Mouse (Mus musculus) CH12.LX (cell line): ENCODE measurements at regions not wholly inside any gene's neighbourhood (a gene's known extent, or its start where the extent isn't known, plus 50 kb on each side); places are given as distances from the start of the nearest gene placed in this dataset.

ENCODE experiments used
- DNase-seq: peaks from one replicate; pipeline ENCODE4 v3.0.0-alpha.2; 2013; ENCODE audit errors: extremely low read depth
- H3K27ac ChIP-seq: 2 replicates; pipeline ENCODE4 v1.5.1; 2012; ENCODE audit warnings: low read depth, mild to moderate bottlenecking, control low read depth, moderate library complexity; ENCODE audit not compliant: insufficient read depth
- H3K27me3 ChIP-seq: replicated peaks from 2 replicates; pipeline ENCODE3; 2012; ENCODE audit warnings: inconsistent platforms
- H3K36me3 ChIP-seq, 2 experiments: replicated peaks in 1 of 2; 2 replicates each; pipeline versions ENCODE3 to v1.6.1; 2012; ENCODE audit warnings: inconsistent platforms in 1 of 2, low read length in 1 of 2, mild to moderate bottlenecking in 1 of 2, mixed read lengths in 1 of 2, moderate library complexity in 1 of 2; ENCODE audit not compliant: control insufficient read depth in 1 of 2, insufficient read depth in 1 of 2
- H3K4me1 ChIP-seq, 2 experiments: 2 replicates each; pipeline ENCODE4 v1.6.1; 2012; ENCODE audit warnings: inconsistent platforms in 1 of 2, moderate library complexity in 1 of 2; ENCODE audit not compliant: insufficient read depth in 2 of 2, control insufficient read depth in 1 of 2
- H3K4me2 ChIP-seq: 2 replicates; pipeline ENCODE4 v1.6.1; 2012; ENCODE audit warnings: low read depth, mild to moderate bottlenecking, control low read depth; ENCODE audit not compliant: poor library complexity, insufficient read depth, severe bottlenecking
- H3K4me3 ChIP-seq, 3 experiments: fragments of 150-350 bp in 1 of 3; sonication (generic) in 1 of 3; replicated peaks in 1 of 3; 2 replicates each; pipeline versions ENCODE3 to v1.5.1; 2011 to 2012; ENCODE audit warnings: low read depth in 2 of 3, low read length in 2 of 3, mild to moderate bottlenecking in 2 of 3, moderate library complexity in 2 of 3, control low read depth in 1 of 3, improper control_type of control experiment in 1 of 3, inconsistent platforms in 1 of 3, mixed read lengths in 1 of 3; ENCODE audit not compliant: poor library complexity in 1 of 3
- H3K79me2 ChIP-seq: replicated peaks from 2 replicates; pipeline ENCODE4 v1.6.1; 2012; ENCODE audit warnings: mild to moderate bottlenecking, moderate library complexity; ENCODE audit not compliant: control insufficient read depth, poor library complexity, insufficient read depth, severe bottlenecking; ENCODE audit errors: extremely low read depth
- H3K9ac ChIP-seq: 2 replicates; pipeline ENCODE4 v1.6.1; 2012; ENCODE audit warnings: low read depth, mild to moderate bottlenecking, control low read depth, moderate library complexity; ENCODE audit not compliant: insufficient read depth
- H3K9me3 ChIP-seq: replicated peaks from 2 replicates; pipeline ENCODE3; 2012; ENCODE audit warnings: low read length, inconsistent platforms, mixed read lengths
- BHLHE40 ChIP-seq: IDR thresholded peaks from 2 replicates; pipeline ENCODE4 v1.6.1; 2011; ENCODE audit warnings: mild to moderate bottlenecking, low read depth, low read length, improper control_type of control experiment
- CHD1 ChIP-seq: IDR thresholded peaks from 2 replicates; pipeline ENCODE4 v1.6.1; 2012; ENCODE audit warnings: low read depth, low read length, improper control_type of control experiment, inconsistent platforms
- CTCF ChIP-seq, 2 experiments: IDR thresholded peaks in 1 of 2; conservative IDR thresholded peaks in 1 of 2; 2 replicates each; pipeline ENCODE4 v1.5.1; 2011 to 2012; ENCODE audit warnings: low read depth in 2 of 2, low read length in 2 of 2, improper control_type of control experiment in 1 of 2, inconsistent platforms in 1 of 2, mild to moderate bottlenecking in 1 of 2, moderate library complexity in 1 of 2
- ELF1 ChIP-seq: IDR thresholded peaks from 2 replicates; pipeline ENCODE4 v1.6.1; 2014; ENCODE audit warnings: low read depth, mild to moderate bottlenecking, inconsistent platforms, low read length, improper control_type of control experiment
- JUN ChIP-seq: IDR thresholded peaks from 2 replicates; pipeline ENCODE4 v1.6.1; 2011; ENCODE audit warnings: low read depth, mild to moderate bottlenecking, low read length, improper control_type of control experiment, moderate library complexity; ENCODE audit not compliant: insufficient read depth
- JUND ChIP-seq: conservative IDR thresholded peaks from 2 replicates; pipeline ENCODE4 v1.6.1; 2011; ENCODE audit warnings: low read depth, low read length, improper control_type of control experiment
- KAT2A ChIP-seq: IDR thresholded peaks from 2 replicates; pipeline ENCODE4 v1.6.1; 2012; ENCODE audit warnings: low read length, improper control_type of control experiment, inconsistent platforms; ENCODE audit not compliant: insufficient replicate concordance
- MAZ ChIP-seq: IDR thresholded peaks from 2 replicates; pipeline ENCODE4 v1.6.1; 2012; ENCODE audit warnings: low read depth, mild to moderate bottlenecking, inconsistent platforms, low read length, improper control_type of control experiment, moderate library complexity
- MEF2A ChIP-seq: IDR thresholded peaks from 2 replicates; pipeline ENCODE4 v1.6.1; 2014; ENCODE audit warnings: low read depth, mild to moderate bottlenecking, inconsistent platforms, low read length, improper control_type of control experiment, borderline replicate concordance
- MYC ChIP-seq: IDR thresholded peaks from 2 replicates; pipeline ENCODE4 v1.6.1; 2011; ENCODE audit warnings: low read depth, mild to moderate bottlenecking, improper control_type of control experiment, low read length
- NELFE ChIP-seq: IDR thresholded peaks from 2 replicates; pipeline ENCODE4 v1.6.1; 2011; ENCODE audit warnings: low read depth, low read length, improper control_type of control experiment
- NRF1 ChIP-seq: IDR thresholded peaks from 2 replicates; pipeline ENCODE4 v1.6.1; 2014; ENCODE audit warnings: low read depth, mild to moderate bottlenecking, inconsistent platforms, low read length, improper control_type of control experiment, moderate library complexity
- PAX5 ChIP-seq: IDR thresholded peaks from 2 replicates; pipeline ENCODE4 v1.6.1; 2012; ENCODE audit warnings: low read length, inconsistent platforms, mixed read lengths
- POLR2A ChIP-seq: IDR thresholded peaks from 2 replicates; pipeline ENCODE4 v1.6.1; 2011; ENCODE audit warnings: low read depth, mild to moderate bottlenecking, improper control_type of control experiment, low read length
- RCOR1 ChIP-seq: conservative IDR thresholded peaks from 2 replicates; pipeline ENCODE4 v1.6.1; 2012; ENCODE audit warnings: low read depth, mild to moderate bottlenecking, inconsistent platforms, low read length, improper control_type of control experiment
- SMC3 ChIP-seq: IDR thresholded peaks from 2 replicates; pipeline ENCODE4 v1.6.1; 2011; ENCODE audit warnings: low read depth, low read length, improper control_type of control experiment
- TBP ChIP-seq: conservative IDR thresholded peaks from 2 replicates; pipeline ENCODE4 v1.6.1; 2011; ENCODE audit warnings: low read depth, low read length, improper control_type of control experiment
- UBTF ChIP-seq: IDR thresholded peaks from 2 replicates; pipeline ENCODE4 v1.6.1; 2012; ENCODE audit warnings: low read depth, mild to moderate bottlenecking, inconsistent platforms, low read length, improper control_type of control experiment, moderate library complexity
- USF1 ChIP-seq: IDR thresholded peaks from 2 replicates; pipeline ENCODE4 v1.6.1; 2014; ENCODE audit warnings: low read depth, mild to moderate bottlenecking, inconsistent platforms, low read length, improper control_type of control experiment
- USF2 ChIP-seq: conservative IDR thresholded peaks from 2 replicates; pipeline ENCODE4 v1.6.1; 2011; ENCODE audit warnings: low read depth, low read length, improper control_type of control experiment
- ZMIZ1 ChIP-seq: IDR thresholded peaks from 2 replicates; pipeline ENCODE4 v1.6.1; 2012; ENCODE audit warnings: low read depth, mild to moderate bottlenecking, inconsistent platforms, low read length, improper control_type of control experiment
- dilution Hi-C: fragments of 300-500 bp; cut with MboI; formaldehyde crosslinking; loops from 2 replicates; pipeline ENCODE4 v1.14.3; 2020; ENCODE audit warnings: low sequenced_read_pairs; ENCODE audit not compliant: extremely low pct_unique_long_range_greater_than_20kb, extremely low pct_ligation_motif_present
- in situ Hi-C: fragments of 300-500 bp; cut with MboI; formaldehyde crosslinking; loops from 3 replicates; pipeline ENCODE4 v1.14.3; 2019; ENCODE audit warnings: low sequenced_read_pairs, low pct_ligation_motif_present, low pct_unique_long_range_greater_than_20kb, mixed read lengths

DNA sequence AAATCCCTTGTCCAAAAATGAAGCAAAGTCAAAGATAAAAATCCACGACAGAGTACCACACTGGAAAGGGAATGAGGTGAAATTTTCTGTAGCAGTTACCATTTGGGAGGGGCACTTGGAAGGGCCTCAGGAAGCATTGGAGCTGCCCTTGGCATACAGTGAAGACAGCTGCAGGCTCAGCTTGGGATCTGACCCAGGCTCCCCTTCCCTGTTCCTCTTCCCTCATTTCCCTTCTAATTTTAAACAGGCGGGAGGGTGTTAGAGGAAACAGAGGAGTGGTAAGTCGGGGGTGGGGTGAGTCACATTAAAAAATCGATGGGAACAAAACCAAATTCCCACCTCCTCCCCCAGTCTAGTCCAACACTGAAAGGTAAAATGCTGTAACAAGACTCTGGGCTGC lies 193.6 kb downstream of the Gm19410 start:
- in situ Hi-C loops (no loop called here), dilution Hi-C loops (no loop called here)
- H3K9ac ChIP-seq, result no peak overlapping the region
- no peak overlapping the region for H3K27ac ChIP-seq
- H3K36me3 ChIP-seq, result no peaks in the 10 kb centered on the region
- no peak overlapping the region for H3K4me3 ChIP-seq
- DNase-seq, result no peak
- H3K9me3 ChIP-seq, result no peaks in the 10 kb centered on the region
- H3K4me2 ChIP-seq, result no peak overlapping the region
- no peaks in the 10 kb centered on the region for H3K79me2 ChIP-seq
- TF ChIP-seq MAZ (no peak), PAX5 (no peak), ELF1 (no peak), NELFE (no peak), POLR2A (no peak), USF1 (no peak), TBP (no peak), RCOR1 (no peak), UBTF (no peak), ZMIZ1 (no peak), NRF1 (no peak), CHD1 (no peak), USF2 (no peak), JUN (no peak), MYC (no peak), SMC3 (no peak), KAT2A (no peak), JUND (no peak), CTCF (conservative IDR thresholded peaks at IDR 0.05 in 1 of 2, IDR thresholded peaks at IDR 0.05 in 1 of 2; ENCODE audit: low read depth in 2 of 2, low read length in 2 of 2) (no peak), MEF2A (no peak)
- H3K4me1 ChIP-seq, result no peaks in the 10 kb centered on the region
- H3K27me3 ChIP-seq, result no peaks in the 10 kb centered on the region

DNA sequence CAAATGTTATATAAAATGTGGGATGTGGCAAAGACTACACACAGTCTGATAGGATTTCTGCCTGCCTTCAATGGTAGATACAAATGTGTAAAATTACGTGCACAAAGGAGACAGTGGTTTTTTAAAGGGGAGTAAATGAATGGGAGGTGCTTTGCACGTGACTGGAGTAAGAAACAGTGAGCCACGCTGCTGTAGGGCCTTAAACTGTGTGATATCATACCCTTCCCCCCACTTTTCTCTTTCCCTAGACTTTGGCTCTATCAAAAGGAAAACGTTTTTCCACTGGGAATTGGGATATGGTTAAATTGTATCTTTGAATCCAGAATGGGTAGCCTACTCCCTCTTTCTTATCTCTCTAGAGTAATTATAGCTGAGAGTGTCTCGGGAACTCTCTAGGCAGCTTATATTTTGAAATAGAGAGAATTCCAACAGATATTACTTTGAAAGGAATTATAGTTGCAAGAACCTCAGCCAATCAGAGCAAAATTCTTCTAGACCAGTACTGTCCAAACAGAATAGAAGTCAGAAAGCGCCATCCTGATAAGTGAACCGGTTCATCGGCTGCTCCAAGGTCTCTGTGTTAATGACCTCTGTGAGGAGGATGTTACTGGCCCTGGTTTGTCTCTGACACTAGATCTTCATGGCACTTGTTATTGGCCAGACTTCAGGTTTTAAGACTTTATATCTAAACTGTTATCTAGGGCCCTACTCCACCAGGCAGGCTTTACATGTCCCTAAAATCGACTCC lies 195.5 kb downstream of the Gm19410 start:
- H3K4me2 ChIP-seq, result no peak overlapping the region
- dilution Hi-C loops, result no loop called here
- H3K79me2 ChIP-seq, result no peaks in the 10 kb centered on the region
- no peak overlapping the region for H3K9ac ChIP-seq
- no peaks in the 10 kb centered on the region for H3K36me3 ChIP-seq
- no peak for DNase-seq
- no peaks in the 10 kb centered on the region for H3K4me1 ChIP-seq
- H3K9me3 ChIP-seq, result no peaks in the 10 kb centered on the region
- TF ChIP-seq BHLHE40 (0 out of 2 replicates have a peak, but pooled peaks have one; percentile 22), POLR2A (no peak)
- H3K4me3 ChIP-seq, result no peak overlapping the region
- H3K27me3 ChIP-seq, result no peaks in the 10 kb centered on the region
- in situ Hi-C loops, result no loop called here
- H3K27ac ChIP-seq, result no peak overlapping the region
